Mouse (Mus musculus) heart, postnatal 36 days (tissue): ENCODE data around the gene Scyl3. TPM values are rescaled to one million over a fixed set of nuclear protein-coding genes. Genes with fewer than 3 reads are reported as not detected.

Experiments used
- DNase-seq, 2 experiments: peaks; one replicate each; pipeline ENCODE4 v3.0.0; 2021 to 2022
- intact Hi-C: fragments of 180-260 bp; cut with DNase I; formaldehyde crosslinking; loops from one replicate; pipeline ENCODE4 v1.15.1; 2025
- total RNA-seq, 2 experiments: library from RNA; stranded (reverse); gene quantifications; 2 replicates each; pipeline ENCODE4 v1.2.3; 2021

Gene Scyl3
- total RNA-seq, result 1 to 10 TPM; 5.7 to 6.2 TPM

DNA sequence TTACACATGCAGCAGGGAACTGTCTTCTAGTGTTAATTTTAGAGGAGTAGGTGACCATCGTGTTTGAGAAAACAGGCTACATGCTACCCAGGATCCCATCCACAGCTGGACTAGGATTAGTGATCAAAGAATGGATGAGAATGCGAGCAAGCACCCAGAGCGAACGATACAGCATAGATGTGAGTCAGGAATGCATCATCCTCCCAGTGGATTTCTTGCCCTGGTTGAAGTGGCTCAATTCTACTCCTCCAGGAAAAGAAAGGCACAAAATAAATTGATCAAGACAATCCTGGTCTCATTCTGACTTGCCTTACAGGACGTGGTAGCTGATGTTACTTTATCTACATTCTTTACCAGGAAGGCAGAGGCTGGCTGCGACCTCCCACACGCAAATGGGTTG lies at the start of gene Scyl3:
TSS of gene Scyl3 (plus strand) at position 255 of the 400 bp plus-strand sequence.
- intact Hi-C loops, result loop anchor here (5.0 kb wide), 1 partner anchor 1382 kb away; the partner anchor contains the start of gene Mettl13
- DNase-seq, result no peak

DNA sequence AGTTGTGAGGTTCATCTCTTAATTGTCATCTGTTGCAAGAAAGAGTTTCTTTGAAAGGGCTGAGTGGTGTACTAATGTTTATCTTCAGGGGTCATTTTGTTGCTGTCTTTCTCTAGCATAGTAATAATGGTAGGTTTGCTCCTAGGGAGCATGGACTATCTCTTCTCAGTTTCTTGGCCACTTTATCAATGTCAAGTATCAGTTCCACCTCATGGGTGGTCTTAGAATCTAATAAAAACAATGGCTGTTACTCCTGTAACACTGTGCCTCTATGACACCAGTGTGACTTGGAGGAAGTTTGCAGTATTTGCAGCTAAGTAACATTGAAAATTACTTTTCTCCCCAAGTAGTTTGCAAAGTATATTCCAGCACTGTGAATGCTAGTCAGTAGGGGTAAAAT lies 39.3 kb upstream of the Scyl3 start:
- intact Hi-C loops, result no loop called here
- DNase-seq, result no peak

DNA sequence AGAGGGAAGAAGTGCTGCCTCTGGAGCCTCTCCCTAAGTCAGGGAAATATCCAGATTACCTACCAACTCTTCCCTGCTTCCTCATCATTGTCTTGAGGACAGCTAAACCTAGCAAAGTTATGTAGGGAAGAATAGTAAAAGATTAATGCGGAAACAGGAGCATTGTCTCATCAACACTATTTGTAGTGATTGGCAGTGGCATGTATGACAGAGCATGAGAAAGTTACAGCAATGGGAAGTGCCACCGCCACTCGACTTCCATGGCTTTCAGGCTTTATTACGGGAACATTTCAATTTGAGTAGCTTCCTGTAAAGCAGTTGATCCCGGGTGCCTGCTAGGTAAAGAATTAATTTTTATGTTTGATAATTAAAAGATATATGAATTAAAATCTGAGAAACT lies 35.6 kb upstream of the Scyl3 start:
- intact Hi-C loops, result no loop called here
- DNase-seq, result no peak

DNA sequence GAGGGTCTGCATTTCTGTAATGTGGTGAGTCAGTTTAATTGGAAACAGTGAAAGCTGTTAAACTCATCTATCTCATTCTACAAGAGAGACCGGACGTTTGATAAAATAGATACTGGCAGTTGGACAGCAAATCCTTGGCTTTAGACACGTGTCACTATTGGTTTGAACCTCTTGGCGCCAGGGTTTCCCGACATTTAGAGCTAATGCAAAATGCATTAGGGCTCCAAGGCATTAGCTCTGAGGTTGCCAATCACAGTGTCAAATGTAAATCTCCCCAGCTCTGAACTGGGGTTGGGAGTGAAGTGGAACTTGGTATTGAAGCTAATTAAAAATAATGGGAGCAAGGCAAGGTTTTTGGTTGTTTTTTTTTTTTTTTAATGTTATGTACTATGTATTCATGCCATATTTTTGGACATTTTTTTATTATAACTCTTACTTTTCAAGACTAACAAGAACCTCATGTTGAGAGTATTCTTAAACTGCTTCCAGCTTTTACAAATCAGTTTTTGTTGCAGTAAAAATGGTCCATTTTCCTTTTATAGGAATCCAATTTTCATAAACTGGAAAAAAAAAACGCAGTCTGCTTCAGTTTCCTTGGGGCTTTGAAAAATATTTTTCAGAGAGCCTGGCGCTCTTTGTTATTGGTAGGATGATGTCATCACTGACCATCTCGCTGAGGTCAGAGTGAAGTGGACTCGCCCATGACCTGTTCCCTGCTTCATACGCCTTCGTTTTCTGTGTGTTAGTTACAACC lies 34.9 kb upstream of the Scyl3 start:
- DNase-seq, result no peak
- intact Hi-C loops, result no loop called here

DNA sequence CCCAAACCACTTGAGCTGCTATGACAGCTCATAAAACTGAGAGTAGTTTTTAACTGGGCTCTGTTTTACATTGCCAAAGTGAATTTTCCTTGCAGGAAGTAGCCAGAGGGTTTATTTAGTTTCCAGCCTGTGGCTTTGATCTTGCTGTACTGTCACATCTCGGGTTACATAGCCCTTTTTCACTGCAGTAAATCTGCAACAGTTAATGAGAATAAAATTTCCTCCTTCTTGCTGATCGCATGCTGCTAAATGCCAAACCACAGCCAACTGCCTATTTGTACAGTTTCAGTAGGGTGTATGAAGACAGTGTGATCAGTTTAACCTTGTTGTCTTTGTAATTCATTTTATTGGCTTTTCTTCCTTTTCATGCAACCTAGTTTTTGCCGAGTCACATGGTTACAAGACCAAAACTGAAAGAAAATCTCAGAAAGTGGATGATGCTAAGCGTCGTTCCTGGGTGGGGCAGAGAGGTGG lies 30.6 kb upstream of the Scyl3 start:
- no peak for DNase-seq
- intact Hi-C loops, result no loop called here

DNA sequence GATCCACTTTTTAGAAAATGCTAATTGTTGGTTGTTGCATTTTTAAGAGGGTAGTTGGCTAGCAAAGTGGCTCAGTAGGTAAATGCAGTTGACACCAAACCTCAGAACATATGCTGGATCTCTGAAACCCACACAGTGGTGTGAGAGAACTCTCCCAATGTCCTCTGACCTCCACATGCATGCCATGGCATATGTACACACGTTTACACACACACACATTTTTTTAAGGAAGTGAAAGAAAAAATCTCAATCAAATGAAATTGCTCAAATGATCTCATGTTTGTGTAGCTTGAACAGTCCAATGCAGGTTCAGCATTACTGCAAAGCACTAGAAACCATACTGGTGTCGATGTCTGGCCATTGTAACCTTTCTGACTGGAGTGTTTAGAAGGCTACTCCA lies 29.3 kb upstream of the Scyl3 start:
- no peak for DNase-seq
- intact Hi-C loops, result no loop called here

DNA sequence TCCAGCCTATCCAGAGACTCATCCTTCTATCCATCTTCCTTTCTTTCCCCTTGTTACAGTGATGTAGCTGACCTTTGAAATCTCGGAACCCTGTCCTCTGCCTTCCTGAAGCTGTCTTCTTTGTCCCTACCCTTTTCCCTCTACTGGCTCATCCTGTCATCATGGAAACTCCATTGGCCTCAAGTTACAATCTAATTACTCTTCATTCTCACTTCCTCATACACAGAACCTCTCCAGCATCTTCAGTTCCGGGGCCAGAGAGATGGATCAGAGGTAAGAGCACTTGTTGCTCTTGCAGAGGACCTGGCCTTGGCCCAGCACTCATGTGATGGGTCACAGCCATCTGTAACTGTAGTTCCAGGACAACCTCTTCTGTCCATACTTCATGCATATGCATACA lies 28.7 kb upstream of the Scyl3 start:
- no peak for DNase-seq
- intact Hi-C loops, result no loop called here

DNA sequence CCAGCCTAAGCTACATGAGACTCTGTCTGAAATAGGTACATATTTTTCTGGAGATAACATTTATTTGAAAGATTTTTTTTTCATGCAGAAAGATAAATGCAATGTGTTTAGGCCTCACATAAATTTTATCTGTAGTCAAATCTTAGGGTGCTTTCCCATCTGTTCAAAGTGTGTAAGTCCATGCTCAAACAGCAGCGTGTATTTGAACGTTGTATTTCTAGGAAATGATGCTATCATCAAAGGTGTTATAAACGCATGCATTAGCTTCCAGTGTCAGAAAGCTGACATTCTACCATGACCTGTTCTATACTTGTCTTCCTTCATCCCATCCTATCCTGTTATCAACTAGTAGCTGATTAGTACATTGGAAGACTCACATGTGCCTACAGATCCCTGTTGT lies 25.5 kb upstream of the Scyl3 start:
- intact Hi-C loops, result no loop called here

DNA sequence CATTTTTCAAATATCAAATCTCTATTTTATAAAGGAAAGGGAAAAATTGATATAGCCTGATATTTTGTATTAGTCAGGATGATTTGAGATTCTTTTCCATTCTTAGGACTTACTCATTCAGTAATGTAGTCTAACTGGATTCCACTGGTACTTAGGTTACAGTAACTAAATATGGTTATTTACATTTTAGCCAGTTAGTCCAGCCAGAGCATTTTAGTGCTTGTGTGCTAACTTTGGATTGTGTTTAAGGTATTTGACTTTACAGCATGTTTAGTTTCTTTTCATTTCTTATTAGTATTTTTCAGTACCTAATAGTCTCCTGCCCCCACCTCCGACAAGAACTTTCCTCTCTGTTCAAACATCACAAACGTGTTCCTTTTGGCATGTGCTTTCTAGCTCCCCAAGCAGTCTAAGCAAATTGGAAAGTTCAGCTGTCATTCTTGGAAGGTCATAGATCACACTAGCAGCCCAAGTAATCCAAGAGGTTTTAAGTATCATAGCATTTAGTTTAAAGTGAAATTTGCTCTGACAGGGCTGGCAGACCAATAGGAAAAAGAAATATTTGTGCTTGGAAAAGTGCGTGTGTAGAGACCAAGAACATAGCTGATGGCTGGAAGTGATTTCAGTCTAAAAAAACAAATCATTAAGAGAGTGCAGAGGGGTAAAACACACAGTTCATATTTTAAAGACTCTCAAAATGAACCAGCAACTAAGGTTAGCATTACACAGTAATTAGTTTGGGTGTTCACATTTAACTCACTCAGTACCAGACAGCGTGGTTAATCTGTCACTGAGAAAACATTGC lies 21.7 kb upstream of the Scyl3 start:
- intact Hi-C loops, result no loop called here
- DNase-seq, result no peak

More for the DNA sequence above, 25.5 kb upstream of the Scyl3 start:
- no peak for DNase-seq

DNA sequence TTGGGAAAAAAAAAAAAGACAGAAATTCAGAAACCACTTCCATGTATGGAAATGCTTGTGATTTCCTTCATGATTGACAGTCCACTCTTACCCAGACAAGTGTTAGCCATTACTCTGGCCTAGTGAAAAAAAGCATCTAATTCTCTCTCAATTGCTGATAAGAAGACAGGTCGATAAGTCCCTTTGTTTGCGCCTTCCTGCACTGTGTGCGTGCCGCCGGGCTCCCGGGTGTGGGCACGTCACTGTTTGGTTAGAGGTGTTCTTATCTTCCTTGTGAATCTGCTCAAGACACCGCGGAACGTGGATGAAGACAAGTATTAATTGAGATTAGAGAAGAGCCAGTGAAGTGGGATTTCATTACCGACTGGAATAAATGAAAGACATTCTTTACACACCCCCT lies 20.5 kb upstream of the Scyl3 start:
- no peak for DNase-seq
- intact Hi-C loops, result no loop called here

DNA sequence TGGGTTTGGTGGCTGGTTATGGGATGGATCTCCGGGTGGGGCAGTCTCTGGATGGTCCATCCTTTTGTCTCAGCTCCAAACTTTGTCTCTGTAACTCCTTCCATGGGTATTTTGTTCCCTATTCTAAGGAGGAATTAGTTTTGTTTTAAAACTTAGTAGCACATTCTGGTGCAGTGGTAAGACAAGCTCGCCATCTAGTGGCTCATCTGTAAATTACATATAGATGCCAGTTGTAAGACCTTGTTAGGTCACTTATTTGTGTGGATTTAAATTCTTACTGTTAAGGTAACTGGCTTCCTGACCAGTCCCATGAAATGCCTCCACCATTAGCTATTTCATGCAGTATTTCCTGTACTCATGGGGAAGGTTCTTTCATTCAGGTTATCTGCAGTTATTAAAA lies 18.6 kb upstream of the Scyl3 start:
- intact Hi-C loops, result loop anchor here (1.0 to 2.0 kb wide), 3 partner anchors 76 to 820 kb away; no protein-coding TSS in a partner anchor
- peak; percentile 16 to 25 for DNase-seq

DNA sequence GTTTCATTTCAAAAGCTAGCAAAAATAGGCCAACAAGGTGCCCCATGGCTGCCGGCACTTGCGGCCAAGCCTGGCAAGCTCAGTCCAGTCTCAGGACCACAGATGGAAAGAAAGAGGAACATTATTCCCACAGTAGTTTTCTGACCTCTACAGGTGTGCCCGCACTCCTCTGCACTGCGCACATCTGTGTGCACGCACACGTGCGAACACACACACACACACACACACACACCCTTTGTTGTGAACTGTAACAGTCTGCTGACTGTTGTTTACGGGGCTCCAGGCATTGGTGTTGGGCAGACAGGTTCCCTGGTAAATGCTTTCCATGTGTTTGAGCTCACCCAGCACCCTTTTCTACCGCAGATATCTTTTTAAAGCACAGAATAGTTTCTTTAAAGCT lies 18.1 kb upstream of the Scyl3 start:
- intact Hi-C loops, result loop anchor here (1.0 to 2.0 kb wide), 3 partner anchors 76 to 820 kb away; no protein-coding TSS in a partner anchor
- DNase-seq, result no peak

DNA sequence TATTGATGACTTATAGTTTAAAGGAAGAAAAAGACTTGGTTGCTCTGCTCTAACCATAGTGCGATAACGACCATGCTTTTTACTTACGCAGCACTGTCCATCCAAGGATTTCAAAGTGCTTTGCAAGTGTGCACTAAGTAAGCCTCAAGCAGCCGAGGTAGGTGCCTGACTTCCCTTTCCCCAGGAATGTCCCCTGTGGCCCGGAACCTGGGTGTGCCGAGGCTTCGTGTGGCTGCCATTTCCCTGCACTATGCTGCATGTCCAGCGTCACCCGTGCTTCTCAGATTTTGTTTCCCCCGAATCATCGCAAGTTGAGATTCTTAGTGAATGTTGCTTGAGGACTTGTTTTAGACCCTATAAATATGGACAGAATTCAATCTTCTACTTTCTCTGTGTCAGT lies 16.9 kb upstream of the Scyl3 start:
- intact Hi-C loops, result loop anchor here (2.0 kb wide), 1 partner anchor 821 kb away; no protein-coding TSS in a partner anchor
- DNase-seq, result no peak

DNA sequence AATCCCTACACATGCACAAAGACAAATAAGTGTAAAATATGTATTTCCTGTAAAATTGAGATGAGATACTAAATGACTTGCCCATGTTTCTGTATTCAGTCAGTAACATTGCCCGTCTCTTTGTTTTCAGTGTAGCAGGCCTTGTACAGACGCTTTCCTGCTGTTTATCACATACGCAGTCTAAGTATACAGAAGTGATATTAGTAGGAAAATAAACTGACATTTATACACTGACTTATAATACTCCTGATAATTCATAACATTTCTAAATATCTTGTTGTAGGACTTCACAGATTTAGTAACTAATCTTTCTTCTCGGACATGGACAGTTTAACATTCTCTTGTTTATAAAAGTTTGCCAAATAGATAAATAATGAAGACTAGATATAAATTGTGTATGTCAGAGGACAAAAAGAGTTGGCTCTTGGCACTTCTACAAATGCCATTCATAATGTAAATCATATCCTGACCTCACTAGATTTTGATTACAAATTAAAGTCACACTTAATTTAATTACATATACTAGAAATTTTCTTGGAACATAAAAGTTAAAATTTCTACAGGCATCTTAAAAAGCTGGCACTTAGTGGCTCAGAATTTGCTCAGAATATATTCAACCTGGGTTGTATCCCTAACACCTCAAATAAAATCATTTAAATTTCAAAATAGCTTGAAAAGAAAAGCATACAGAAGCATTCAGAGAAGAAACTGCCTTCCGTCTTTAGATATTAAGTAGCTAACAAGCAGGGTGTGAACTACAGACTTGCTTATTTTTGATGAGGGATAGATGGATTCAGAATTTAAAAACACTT lies 11.3 kb upstream of the Scyl3 start:
- no peak for DNase-seq
- intact Hi-C loops, result no loop called here

DNA sequence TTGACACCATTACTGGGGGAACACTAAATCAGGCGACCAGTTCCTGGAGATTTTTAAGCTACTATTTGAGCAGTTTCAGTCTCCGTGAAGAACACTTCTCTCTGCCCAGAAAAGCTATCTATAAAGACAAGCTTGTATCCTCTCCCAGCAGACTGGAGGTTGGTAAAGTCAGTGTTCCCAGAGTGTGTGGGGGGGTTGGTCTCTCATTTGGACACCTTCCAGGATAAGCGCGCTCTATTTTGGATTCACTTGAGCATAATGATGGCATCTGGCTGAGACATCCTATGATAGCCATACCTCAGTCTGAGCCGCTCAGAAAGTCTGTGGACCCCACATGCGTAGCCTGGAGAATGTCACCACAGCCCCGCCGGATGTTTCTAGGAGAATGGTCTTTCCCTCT lies 4.8 kb upstream of the Scyl3 start:
- intact Hi-C loops, result no loop called here
- DNase-seq, result no peak

DNA sequence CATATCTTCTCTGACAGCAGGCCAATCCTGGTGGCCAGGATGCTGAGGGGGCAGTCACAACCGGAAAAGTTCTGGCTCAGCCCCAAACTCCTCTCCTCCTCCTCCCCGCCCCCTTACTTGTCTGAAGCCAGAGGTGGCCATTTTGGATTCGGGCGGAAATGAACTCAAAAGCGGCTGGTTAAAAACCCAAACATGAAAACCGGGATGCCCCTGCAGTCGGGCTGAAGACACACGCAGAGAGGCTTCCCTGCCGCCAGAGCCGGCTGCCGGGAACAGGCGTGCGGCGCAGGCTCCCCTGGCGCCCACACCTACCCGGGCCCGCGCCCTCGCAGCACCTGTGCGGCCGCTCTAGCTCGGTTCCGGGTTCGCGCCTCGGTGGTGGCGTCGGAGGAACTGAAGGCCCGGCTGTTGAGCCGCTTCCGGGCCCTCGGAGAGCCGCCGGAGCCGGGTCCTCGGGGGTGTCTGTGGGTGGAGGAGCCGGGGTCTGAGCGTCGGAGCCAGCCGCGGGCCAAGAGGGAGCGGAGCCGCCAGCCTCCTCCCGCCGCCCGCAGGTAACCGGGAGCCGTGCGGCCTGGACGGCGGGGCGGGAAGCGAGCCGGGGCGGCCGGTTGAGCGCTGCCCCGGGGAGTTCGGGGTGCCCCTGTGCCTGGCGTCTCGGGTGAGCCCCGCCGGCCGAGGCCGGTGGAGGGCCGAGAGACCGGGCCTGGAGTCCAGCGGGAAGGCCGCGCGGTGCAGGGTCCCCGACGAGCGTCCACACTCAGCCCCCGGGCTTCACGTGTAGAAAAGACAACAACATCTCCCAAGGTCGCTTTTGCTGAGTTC lies 947 bp downstream of the Scyl3 start:
- peak; percentile 90 to 93 for DNase-seq
- intact Hi-C loops, result loop anchor here (5.0 kb wide), 2 partner anchors 62 to 1383 kb away; partner anchors contain the start of genes BC055324, Mettl13 and Mettl18

DNA sequence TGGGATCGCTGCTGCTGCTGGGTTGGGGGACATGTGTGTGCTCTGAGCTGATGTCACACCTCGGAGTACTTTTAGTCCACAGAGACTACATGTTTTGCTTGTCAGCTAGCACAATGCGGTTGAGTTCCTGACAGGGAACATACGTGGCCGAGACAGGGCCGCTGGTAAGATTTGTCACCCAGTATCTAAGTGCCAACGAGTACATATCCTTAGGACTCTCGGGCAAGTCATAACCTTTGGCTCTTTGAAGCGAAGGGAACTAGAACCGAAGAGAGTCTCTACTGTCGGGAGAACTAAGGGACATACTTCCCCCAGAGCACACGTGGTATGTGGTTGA lies 1.5 kb downstream of the Scyl3 start:
- DNase-seq, result no peak
- intact Hi-C loops, result loop anchor here (5.0 kb wide), 1 partner anchor 62 kb away; the partner anchor contains the start of genes BC055324 and Mettl18

DNA sequence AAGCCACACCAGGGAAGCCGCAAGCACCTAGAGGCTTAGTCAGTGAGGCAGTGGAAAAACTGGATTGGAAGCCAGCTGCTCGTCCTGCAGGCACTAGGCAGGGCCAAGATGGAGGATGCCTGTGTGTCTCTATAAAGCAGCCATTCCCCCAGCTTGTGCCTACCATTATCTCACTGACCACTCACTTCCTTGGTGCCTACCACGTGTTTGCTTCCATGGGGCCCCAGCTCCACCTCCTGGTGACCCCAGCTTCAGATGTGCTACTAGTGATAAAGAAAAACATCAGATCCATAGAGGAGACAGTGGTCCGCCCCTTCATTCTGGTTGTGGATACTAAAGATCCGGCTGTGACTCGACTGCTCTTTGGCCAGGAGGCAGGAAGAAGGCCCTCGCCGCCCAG lies 2.9 kb downstream of the Scyl3 start:
- DNase-seq, result no peak
- intact Hi-C loops, result loop anchor here (5.0 kb wide), 1 partner anchor 60 kb away; the partner anchor contains the start of genes BC055324 and Mettl18

DNA sequence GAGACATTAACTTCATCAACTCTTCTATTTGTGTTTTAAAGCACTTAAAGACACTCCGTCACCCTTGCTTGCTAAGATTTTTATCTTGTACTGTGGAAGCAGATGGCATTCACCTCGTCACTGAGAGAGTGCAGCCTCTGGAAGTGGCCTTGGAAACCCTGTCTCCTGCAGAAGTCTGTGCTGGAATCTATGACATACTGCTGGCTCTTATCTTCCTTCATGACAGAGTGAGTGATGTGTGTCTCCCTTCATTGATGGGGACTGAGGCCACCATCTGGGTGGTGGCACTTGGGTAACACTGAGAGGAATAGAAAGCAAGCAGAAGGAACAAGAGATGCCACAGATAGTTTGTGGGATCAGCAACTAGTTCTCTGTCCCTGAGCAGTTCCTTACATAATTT lies 5.7 kb downstream of the Scyl3 start:
- intact Hi-C loops, result loop anchor here (5.0 kb wide), 1 partner anchor 58 kb away; the partner anchor contains the start of genes BC055324 and Mettl18
- DNase-seq, result no peak

DNA sequence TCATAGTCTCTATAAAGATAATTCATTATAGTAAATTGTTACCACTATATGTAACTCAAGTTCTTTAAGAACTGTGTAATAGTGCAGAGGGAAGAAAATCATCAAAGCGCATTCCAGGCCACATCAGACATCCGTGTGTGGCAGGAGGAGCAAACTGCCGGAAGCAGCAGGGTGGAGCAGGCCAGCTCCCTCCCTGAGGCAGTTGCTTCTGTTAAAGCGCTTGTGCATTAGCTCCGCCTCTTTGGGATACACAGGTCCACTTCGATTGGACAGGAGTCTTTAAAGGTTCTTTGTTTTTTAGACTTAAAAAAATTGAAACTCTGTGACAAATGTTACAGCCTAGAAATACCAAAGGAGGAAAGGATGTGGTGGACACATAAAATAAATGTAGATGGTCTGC lies 13.2 kb downstream of the Scyl3 start:
- intact Hi-C loops, result no loop called here
- DNase-seq, result no peak
